Mouse (Mus musculus) B cell, adult 2 months (primary cell): ENCODE data around the gene Gtpbp10.

Source experiments
- DNase-seq, 2 experiments: peaks; one replicate each; pipeline ENCODE4 v3.0.0; 2022

Gtpbp10 gene

GRCm38 (mm10) chr5:5559079-5559740 is at the start of gene Gtpbp10:
TSS of gene Gtpbp10 (minus strand) at chr5:5559538.
- DNase-seq = peak; percentile 96

GRCm38 (mm10) chr5:5587686-5588085 is 28.3 kb upstream of the Gtpbp10 start:
- no peak for DNase-seq

- no peak for DNase-seq
Observed at GRCm38 (mm10) chr5:5573749-5574317, 14.5 kb upstream of the Gtpbp10 start, which contains the start of gene Gm8773. TSS of gene Gm8773 (plus strand) at chr5:5573799.

GRCm38 (mm10) chr5:5562435-5562834 is 3.1 kb upstream of the Gtpbp10 start:
- DNase-seq = no peak

- DNase-seq = no peak
Observed at GRCm38 (mm10) chr5:5561041-5561706, 1.8 kb upstream of the Gtpbp10 start.

- DNase-seq = no peak
Observed at GRCm38 (mm10) chr5:5559798-5560197, 460 bp upstream of the Gtpbp10 start.

GRCm38 (mm10) chr5:5551110-5551509 is 8.2 kb downstream of the Gtpbp10 start:
- DNase-seq = no peak

GRCm38 (mm10) chr5:5540385-5540784 is 19.0 kb downstream of the Gtpbp10 start:
- DNase-seq = no peak

- DNase-seq = no peak
Observed at GRCm38 (mm10) chr5:5539771-5540170, 19.6 kb downstream of the Gtpbp10 start.

GRCm38 (mm10) chr5:5536131-5536530 is 23.2 kb downstream of the Gtpbp10 start:
- no peak for DNase-seq

- no peak for DNase-seq
Observed at GRCm38 (mm10) chr5:5533656-5534420, 25.5 kb downstream of the Gtpbp10 start.

- no peak for DNase-seq
Observed at GRCm38 (mm10) chr5:5515411-5515810, 43.9 kb downstream of the Gtpbp10 start.

GRCm38 (mm10) chr5:5514196-5515076 is 44.9 kb downstream of the Gtpbp10 start, which contains the start of gene Cldn12:
TSS of gene Cldn12 (minus strand) at chr5:5514958.
- peak; percentile 48 to 57 for DNase-seq

GRCm38 (mm10) chr5:5511401-5511800 is 47.9 kb downstream of the Gtpbp10 start:
- DNase-seq = no peak

GRCm38 (mm10) chr5:5510989-5511388 is 48.3 kb downstream of the Gtpbp10 start:
- no peak for DNase-seq

GRCm38 (mm10) chr5:5510304-5510887 is 48.9 kb downstream of the Gtpbp10 start:
- no peak for DNase-seq

- DNase-seq = no peak
Observed at GRCm38 (mm10) chr5:5508231-5508630, 51.1 kb downstream of the Gtpbp10 start.

GRCm38 (mm10) chr5:5507701-5508225 is 51.6 kb downstream of the Gtpbp10 start:
- peak; percentile 48 to 52 for DNase-seq

GRCm38 (mm10) chr5:5504456-5504855 is 54.9 kb downstream of the Gtpbp10 start:
- no peak for DNase-seq

GRCm38 (mm10) chr5:5503381-5503780 is 56.0 kb downstream of the Gtpbp10 start:
- no peak for DNase-seq

GRCm38 (mm10) chr5:5501583-5501982 is 57.8 kb downstream of the Gtpbp10 start:
- no peak for DNase-seq

- DNase-seq = no peak
Observed at GRCm38 (mm10) chr5:5496393-5496792, 62.9 kb downstream of the Gtpbp10 start.
